Mouse (Mus musculus) bone marrow, adult 2 months (tissue): ENCODE measurements around the gene Iqcd.

Experiments
- CTCF ChIP-seq: fragments of 200-500 bp; IDR thresholded peaks from 2 replicates; pipeline ENCODE4 v1.5.1; 2011; ENCODE audit warnings: low read length, control low read depth; ENCODE audit not compliant: control insufficient read depth, insufficient read depth
- POLR2A ChIP-seq: fragments of 200-500 bp; IDR thresholded peaks from 2 replicates; pipeline ENCODE4 v1.6.1; 2011; ENCODE audit warnings: low read depth, mild to moderate bottlenecking, control low read depth, low read length, borderline replicate concordance; ENCODE audit not compliant: control insufficient read depth

DNA sequence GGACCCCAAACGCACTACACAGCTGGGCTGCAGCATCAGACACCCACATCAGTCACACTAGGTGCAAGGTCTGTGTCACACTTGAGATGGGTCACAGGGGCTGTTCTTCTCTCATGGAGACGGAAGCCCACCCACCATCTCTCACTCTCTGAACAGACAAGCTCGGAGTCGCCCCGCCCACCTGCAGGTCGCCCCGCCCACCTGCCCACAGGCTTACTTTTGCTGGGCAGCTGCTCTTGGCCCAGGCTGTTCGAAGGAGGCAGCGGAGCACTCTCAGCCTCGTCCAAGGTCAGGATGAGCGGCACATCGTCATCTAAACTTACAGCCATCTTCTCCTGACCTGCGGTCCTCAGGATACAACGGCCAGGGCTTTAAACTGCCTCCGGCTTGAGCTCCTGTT, 3.8 kb upstream of the Iqcd start:
- no peak for TF ChIP-seq CTCF
- TF ChIP-seq POLR2A: no peak
